Mouse (Mus musculus): ENCODE measurements around the gene Igsf3.
"Not testable (repeated sequence)": the region's sequence is repeated elsewhere in the genome, so short reads cannot be mapped to it uniquely, and the experiment has no call there.

Igsf3 gene

GRCm38 (mm10) chr3:101406097-101406496 is 29.2 kb downstream of the Igsf3 start:
- no peak for DNase-seq

DNA sequence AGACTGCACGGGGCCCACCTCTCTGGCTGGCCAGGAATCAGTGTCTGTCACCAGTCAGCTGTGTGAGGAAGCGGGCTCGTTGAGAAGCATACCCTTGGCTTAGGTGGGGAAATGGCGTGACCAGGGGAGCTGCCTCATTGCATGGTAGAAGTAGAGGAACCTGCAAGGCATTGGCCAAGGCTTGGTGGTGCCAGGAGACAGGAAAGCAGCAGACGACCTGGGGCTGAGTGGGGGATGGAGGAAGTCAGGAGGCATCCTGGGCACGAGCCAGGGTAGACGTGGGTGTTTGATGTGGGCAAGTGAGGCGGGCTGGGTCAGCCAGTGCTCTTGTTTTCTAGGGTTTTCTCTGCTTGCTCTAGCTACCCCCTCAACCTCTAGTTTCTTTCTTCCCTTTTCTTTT is 30.7 kb downstream of the Igsf3 start:
- no peak for DNase-seq

DNA sequence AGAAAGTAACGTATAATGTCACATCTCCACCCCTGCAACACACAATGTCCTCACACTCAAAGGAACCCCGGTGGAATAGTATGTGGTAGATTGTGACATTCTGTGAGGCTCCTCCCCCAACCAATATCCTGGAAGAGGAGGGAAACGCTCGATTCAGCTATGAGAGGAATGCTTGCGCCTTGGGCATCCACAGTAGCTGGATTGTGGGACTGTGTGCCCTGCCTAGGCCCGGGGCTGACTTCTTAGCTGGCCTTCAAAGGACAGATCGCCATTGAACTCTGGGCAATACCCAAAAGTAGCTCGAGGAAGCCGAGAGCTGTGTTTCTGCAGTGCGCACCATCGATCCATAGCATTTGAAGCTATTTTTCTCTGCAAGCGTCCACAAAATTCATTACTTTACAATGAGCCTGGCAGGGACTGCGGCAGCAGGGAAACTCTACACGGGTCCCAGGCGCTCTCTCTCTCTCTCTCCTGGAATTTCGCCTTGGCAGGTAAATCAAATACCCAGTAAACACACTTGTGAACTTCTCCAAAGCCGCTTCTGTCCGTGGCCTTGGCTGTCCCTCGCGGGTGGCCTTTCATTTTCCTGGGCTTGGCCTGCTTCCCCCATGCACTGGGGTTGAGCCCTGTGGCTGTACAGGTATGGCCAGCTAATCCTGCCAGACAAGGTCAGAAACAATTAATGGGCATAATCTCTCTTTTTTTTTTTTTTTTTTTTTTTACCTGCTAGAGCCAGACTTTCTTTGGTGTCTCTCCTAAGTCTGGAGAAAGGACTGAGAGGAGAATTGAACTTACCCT is 32.3 kb downstream of the Igsf3 start:
- DNase-seq = no peak

GRCm38 (mm10) chr3:101410202-101410601 is 33.3 kb downstream of the Igsf3 start:
- DNase-seq = no peak

DNA sequence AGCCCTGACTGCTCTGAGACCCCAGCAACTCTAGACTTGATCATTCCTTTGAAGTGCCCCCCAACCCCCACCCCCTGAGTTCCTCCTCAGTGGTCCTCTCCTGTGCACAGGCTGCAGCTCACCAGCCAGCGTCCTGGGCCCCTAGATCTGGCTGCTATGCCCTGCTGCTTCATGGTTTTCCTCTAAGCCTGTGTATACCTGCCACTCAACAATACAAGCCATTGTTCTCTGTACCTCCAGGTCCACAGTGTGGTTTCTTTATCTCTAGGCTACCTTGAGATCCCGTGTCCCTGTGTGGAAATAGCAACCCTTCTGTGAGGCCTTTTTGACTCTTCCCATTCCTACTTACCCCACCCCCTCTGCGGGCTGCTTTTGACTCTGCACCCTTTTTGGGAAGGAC is 33.9 kb downstream of the Igsf3 start:
- DNase-seq = no peak

DNA sequence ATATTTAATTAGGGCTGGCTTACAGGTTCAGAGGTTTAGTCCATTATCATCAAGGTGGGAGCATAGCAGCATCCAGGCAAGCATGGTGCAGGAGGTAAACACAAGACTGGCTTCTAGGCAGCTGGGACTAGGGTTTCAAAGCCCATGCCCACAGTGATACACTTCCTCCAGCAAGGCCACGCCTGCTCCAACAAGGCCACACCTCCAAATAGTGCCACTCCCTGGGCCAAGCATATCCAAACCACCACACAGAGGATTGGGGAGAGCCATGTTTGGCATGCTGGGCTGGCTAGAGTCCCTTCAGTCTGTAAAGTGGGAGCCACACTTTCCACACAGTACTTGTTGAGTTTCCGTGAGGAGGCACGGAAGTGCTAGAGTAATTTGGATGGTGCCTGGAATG is 34.7 kb downstream of the Igsf3 start:
- no peak for DNase-seq

DNA sequence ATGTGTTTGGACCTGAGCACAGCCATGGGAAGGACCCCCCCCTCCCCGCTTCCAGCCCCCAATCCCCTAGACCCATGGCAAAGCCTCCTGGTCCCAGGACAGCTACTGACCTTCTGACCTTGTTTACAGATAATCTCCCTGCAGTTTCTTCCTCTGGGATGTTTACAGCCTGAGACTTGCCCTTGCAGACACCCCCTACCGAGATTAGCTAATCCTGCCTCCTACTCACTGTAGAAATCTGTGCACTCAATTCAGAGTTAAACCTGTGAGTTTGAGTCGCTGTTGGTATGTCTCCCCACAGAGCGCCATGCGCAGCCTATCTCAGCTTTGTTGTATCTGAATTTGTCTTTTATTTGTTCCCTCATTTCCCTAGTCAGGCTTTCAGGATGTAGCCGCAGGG is 35.2 kb downstream of the Igsf3 start:
- no peak for DNase-seq

GRCm38 (mm10) chr3:101413013-101413412 is 36.1 kb downstream of the Igsf3 start:
- DNase-seq = not testable (repeated sequence)

GRCm38 (mm10) chr3:101418740-101419652 is 42.1 kb downstream of the Igsf3 start:
- DNase-seq = no peak

- no peak for DNase-seq
Measured at GRCm38 (mm10) chr3:101419653-101419994, 42.7 kb downstream of the Igsf3 start.

GRCm38 (mm10) chr3:101423188-101423587 is 46.3 kb downstream of the Igsf3 start:
- DNase-seq = no peak

- no peak for DNase-seq
Measured at GRCm38 (mm10) chr3:101424295-101424885, 47.5 kb downstream of the Igsf3 start.

GRCm38 (mm10) chr3:101429982-101430754 is 53.3 kb downstream of the Igsf3 start:
- DNase-seq = peak; percentile 40

- DNase-seq = peak; percentile 18
Measured at GRCm38 (mm10) chr3:101430755-101431115, 53.9 kb downstream of the Igsf3 start.

DNA sequence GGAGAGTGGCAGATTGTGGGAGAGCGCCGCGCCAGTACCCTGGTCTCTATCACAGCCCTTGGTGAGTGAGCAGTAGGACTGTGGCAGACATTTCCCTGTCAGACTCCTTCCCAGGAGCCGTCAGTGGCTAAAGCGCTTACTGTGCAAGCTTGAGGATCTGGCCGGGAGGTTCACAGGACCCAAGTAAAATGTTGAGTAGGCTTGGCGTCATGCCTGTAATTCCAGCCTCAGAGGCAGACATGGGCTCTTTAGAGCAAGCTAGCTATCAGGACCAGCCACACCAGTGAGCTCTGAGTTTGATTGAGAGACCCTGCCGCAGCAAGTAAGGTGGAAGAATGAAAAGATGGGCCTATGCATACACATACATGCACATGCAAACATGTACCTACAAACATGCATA is 58.8 kb downstream of the Igsf3 start:
- no peak for DNase-seq

DNA sequence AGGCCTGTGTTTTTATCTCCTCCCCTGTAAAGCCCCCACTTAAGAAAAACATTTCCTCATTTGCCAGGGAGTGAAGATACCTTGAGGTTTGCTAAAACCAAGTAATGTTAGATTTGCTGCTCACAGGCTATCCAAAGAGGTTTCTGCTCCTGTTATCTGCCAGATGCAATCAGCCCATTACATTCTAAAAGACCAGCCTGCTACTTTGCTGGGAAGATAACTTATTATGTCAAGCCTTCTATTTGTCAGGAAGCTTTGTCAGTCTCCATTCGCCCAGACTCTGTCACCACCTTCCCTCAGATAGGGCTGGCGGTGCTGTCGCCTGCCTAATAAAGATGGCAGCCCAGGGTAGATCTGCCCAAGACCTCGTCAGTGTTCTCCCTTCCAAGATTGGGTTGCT is 59.6 kb downstream of the Igsf3 start:
- no peak for DNase-seq

- no peak for DNase-seq
Measured at GRCm38 (mm10) chr3:101437021-101437563, 60.2 kb downstream of the Igsf3 start.

DNA sequence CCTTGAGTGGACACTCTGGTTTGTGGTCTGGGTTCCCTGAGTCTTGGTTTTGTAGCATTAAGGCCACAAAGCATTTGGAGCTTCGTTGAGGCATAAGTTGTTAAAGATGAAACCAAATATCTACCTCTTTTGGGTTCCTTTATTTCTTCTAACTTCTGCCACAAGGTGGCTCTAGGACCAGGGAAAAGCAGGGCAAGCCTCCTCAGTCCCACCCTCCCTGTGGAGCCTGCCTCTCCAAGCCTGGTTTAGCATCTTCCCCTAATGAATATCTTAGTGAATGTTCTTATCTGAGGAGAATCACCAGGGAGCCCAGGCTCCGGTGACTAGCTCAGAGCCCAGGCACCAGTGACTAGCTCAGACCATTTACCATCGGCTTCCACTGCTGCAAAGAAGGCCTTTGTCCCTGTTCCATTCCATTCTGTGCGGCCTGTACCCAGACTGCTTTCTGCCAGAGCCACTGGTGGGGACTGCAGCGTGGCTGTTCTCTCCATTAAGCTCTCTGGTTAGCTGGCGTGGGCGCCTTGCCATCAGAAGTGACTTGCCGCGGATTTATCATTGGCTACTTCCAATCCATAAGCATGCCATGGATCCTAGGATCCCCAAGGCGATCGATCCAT is 66.5 kb downstream of the Igsf3 start:
- DNase-seq = no peak

DNA sequence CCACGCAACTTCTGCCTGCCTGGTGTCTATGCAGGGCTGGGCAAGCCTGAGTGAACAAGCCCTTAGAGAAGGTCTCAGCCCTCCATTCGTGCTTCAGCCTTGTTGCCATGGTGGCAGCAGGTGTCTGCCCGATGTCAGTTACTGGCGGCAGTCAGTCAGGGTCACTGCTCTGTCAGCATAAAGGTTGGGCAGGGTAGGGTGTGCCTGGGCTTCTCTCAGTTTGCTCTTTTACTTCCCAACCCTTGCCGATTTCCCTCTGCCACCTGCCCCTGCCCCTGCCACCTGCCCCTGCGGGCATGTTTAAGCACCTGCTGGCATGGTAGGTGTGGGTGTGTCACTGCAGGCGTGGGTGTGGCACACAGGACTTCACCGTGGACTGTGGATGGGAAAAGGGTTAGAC is 67.6 kb downstream of the Igsf3 start:
- no peak for DNase-seq

GRCm38 (mm10) chr3:101447239-101447638 is 70.4 kb downstream of the Igsf3 start:
- no peak for DNase-seq

GRCm38 (mm10) chr3:101448765-101449164 is 71.9 kb downstream of the Igsf3 start:
- no peak for DNase-seq

- no peak for DNase-seq
Measured at GRCm38 (mm10) chr3:101450811-101451428, 74.0 kb downstream of the Igsf3 start.

Measured in lung, postnatal 36 days (tissue).